Mouse (Mus musculus) MEL (cell line): ENCODE measurements around the gene B3gat3. TPM values are rescaled to one million over a fixed set of nuclear protein-coding genes. Genes with fewer than 3 reads are reported as not detected.

Experiments used
- DNase-seq: peaks from one replicate; pipeline ENCODE4 v3.0.0; 2011; ENCODE audit warnings: low read depth, low spot score
- H3K27ac ChIP-seq: 2 replicates; pipeline ENCODE4 v1.5.1; 2012; ENCODE audit warnings: low read depth, mild to moderate bottlenecking, control low read depth, low read length, moderate library complexity; ENCODE audit not compliant: control insufficient read depth
- H3K27me3 ChIP-seq, 2 experiments: fragments of 150-350 bp in 1 of 2; sonication (generic) in 1 of 2; 2 replicates each; pipeline ENCODE4 v1.6.1; 2012; ENCODE audit warnings: low read length in 2 of 2, mild to moderate bottlenecking in 2 of 2, improper control_type of control experiment in 1 of 2, moderate library complexity in 1 of 2; ENCODE audit not compliant: insufficient read depth in 2 of 2, control insufficient read depth in 1 of 2
- H3K36me3 ChIP-seq, 2 experiments: 2 replicates each; pipeline ENCODE4 v1.6.1; 2012 to 2014; ENCODE audit warnings: low read length in 2 of 2, improper control_type of control experiment in 1 of 2, inconsistent platforms in 1 of 2, mild to moderate bottlenecking in 1 of 2; ENCODE audit not compliant: insufficient read depth in 2 of 2, control insufficient read depth in 1 of 2
- H3K4me1 ChIP-seq, 2 experiments: fragments of 150-350 bp in 1 of 2; sonication (generic) in 1 of 2; 2 replicates each; pipeline ENCODE4 v1.6.1; 2012; ENCODE audit warnings: low read length in 2 of 2, improper control_type of control experiment in 1 of 2, mild to moderate bottlenecking in 1 of 2; ENCODE audit not compliant: insufficient read depth in 2 of 2, control insufficient read depth in 1 of 2
- H3K4me3 ChIP-seq, 2 experiments: fragments of 150-350 bp in 1 of 2; sonication (generic) in 1 of 2; 2 replicates each; pipeline ENCODE4 v1.5.1; 2012; ENCODE audit warnings: low read depth in 2 of 2, low read length in 2 of 2, mild to moderate bottlenecking in 2 of 2, moderate library complexity in 2 of 2, control low read depth in 1 of 2, improper control_type of control experiment in 1 of 2; ENCODE audit not compliant: control insufficient read depth in 1 of 2, insufficient read depth in 1 of 2
- H3K79me2 ChIP-seq: 2 replicates; pipeline ENCODE4 v1.6.1; 2012; ENCODE audit warnings: mild to moderate bottlenecking, low read length, moderate library complexity; ENCODE audit not compliant: control insufficient read depth, poor library complexity, insufficient read depth
- H3K9ac ChIP-seq: 2 replicates; pipeline ENCODE4 v1.6.1; 2012; ENCODE audit warnings: low read depth, mild to moderate bottlenecking, control low read depth, low read length, moderate library complexity; ENCODE audit not compliant: control insufficient read depth, poor library complexity, severe bottlenecking
- H3K9me3 ChIP-seq: fragments of 150-350 bp; sonication (generic); replicated peaks from 2 replicates; pipeline ENCODE4 v1.6.1; 2012; ENCODE audit warnings: mild to moderate bottlenecking, low read length, improper control_type of control experiment, moderate library complexity; ENCODE audit not compliant: insufficient read depth
- BHLHE40 ChIP-seq: IDR thresholded peaks from 2 replicates; pipeline ENCODE4 v1.6.1; 2012; ENCODE audit warnings: low read depth, mild to moderate bottlenecking, inconsistent platforms, low read length, improper control_type of control experiment, borderline replicate concordance
- CHD1 ChIP-seq: IDR thresholded peaks from 2 replicates; pipeline ENCODE4 v1.6.1; 2012; ENCODE audit warnings: low read depth, mild to moderate bottlenecking, inconsistent platforms, low read length, improper control_type of control experiment
- CTCF ChIP-seq, 3 experiments: IDR thresholded peaks in 2 of 3; conservative IDR thresholded peaks in 1 of 3; 2 replicates each; pipeline ENCODE4 v1.5.1; 2011 to 2012; ENCODE audit warnings: low read length in 3 of 3, low read depth in 2 of 3, mild to moderate bottlenecking in 2 of 3, improper control_type of control experiment in 1 of 3, inconsistent platforms in 1 of 3, mixed read lengths in 1 of 3, moderate library complexity in 1 of 3; ENCODE audit not compliant: control insufficient read depth in 1 of 3, insufficient read depth in 1 of 3, poor library complexity in 1 of 3, severe bottlenecking in 1 of 3
- E2F4 ChIP-seq: IDR thresholded peaks from 2 replicates; pipeline ENCODE4 v1.6.1; 2011; ENCODE audit warnings: low read depth, low read length, improper control_type of control experiment, borderline replicate concordance
- ELF1 ChIP-seq: IDR thresholded peaks from 2 replicates; pipeline ENCODE4 v1.6.1; 2014; ENCODE audit warnings: low read depth, mild to moderate bottlenecking, inconsistent platforms, low read length, improper control_type of control experiment, moderate library complexity
- EP300 ChIP-seq, 2 experiments: IDR thresholded peaks; 2 replicates each; pipeline ENCODE4 v1.6.1; 2011; ENCODE audit warnings: improper control_type of control experiment in 2 of 2, low read length in 2 of 2, low read depth in 1 of 2, mild to moderate bottlenecking in 1 of 2
- ETS1 ChIP-seq: IDR thresholded peaks from 2 replicates; pipeline ENCODE4 v1.6.1; 2012; ENCODE audit warnings: low read depth, mild to moderate bottlenecking, inconsistent platforms, low read length, improper control_type of control experiment, moderate library complexity
- GABPA ChIP-seq: IDR thresholded peaks from 2 replicates; pipeline ENCODE4 v1.6.1; 2012; ENCODE audit warnings: low read depth, mild to moderate bottlenecking, inconsistent platforms, low read length, improper control_type of control experiment, moderate library complexity
- GATA1 ChIP-seq: IDR thresholded peaks from 2 replicates; pipeline ENCODE4 v1.6.1; 2011; ENCODE audit warnings: low read depth, low read length, improper control_type of control experiment
- HCFC1 ChIP-seq: IDR thresholded peaks from 2 replicates; pipeline ENCODE4 v1.6.1; 2012; ENCODE audit warnings: low read depth, mild to moderate bottlenecking, inconsistent platforms, low read length, improper control_type of control experiment, moderate library complexity
- KAT2A ChIP-seq: conservative IDR thresholded peaks from 2 replicates; pipeline ENCODE4 v1.6.1; 2012; ENCODE audit warnings: low read depth, low read length, improper control_type of control experiment, inconsistent platforms
- MAFK ChIP-seq: IDR thresholded peaks from 2 replicates; pipeline ENCODE4 v1.6.1; 2011; ENCODE audit warnings: low read depth, mild to moderate bottlenecking, low read length, improper control_type of control experiment, borderline replicate concordance
- MAX ChIP-seq: IDR thresholded peaks from 2 replicates; pipeline ENCODE4 v1.6.1; 2011; ENCODE audit warnings: low read length, improper control_type of control experiment
- MAZ ChIP-seq: IDR thresholded peaks from 2 replicates; pipeline ENCODE4 v1.6.1; 2012; ENCODE audit warnings: low read depth, mild to moderate bottlenecking, inconsistent platforms, low read length, improper control_type of control experiment
- MEF2A ChIP-seq: IDR thresholded peaks from 2 replicates; pipeline ENCODE4 v1.6.1; 2014; ENCODE audit warnings: low read depth, mild to moderate bottlenecking, inconsistent platforms, low read length, improper control_type of control experiment; ENCODE audit not compliant: poor library complexity, insufficient replicate concordance, severe bottlenecking; ENCODE audit errors: extremely low read depth
- MXI1 ChIP-seq: IDR thresholded peaks from 2 replicates; pipeline ENCODE4 v1.6.1; 2011; ENCODE audit warnings: mild to moderate bottlenecking, low read depth, low read length, improper control_type of control experiment
- MYB ChIP-seq: IDR thresholded peaks from 2 replicates; pipeline ENCODE4 v1.6.1; 2011; ENCODE audit warnings: mild to moderate bottlenecking, low read depth, low read length, improper control_type of control experiment
- MYC ChIP-seq: IDR thresholded peaks from 2 replicates; pipeline ENCODE4 v1.6.1; 2011; ENCODE audit warnings: low read depth, mild to moderate bottlenecking, low read length, improper control_type of control experiment, moderate library complexity
- NELFE ChIP-seq: IDR thresholded peaks from 2 replicates; pipeline ENCODE4 v1.6.1; 2011; ENCODE audit warnings: low read depth, low read length, improper control_type of control experiment
- NRF1 ChIP-seq: IDR thresholded peaks from 2 replicates; pipeline ENCODE4 v1.6.1; 2014; ENCODE audit warnings: low read depth, mild to moderate bottlenecking, inconsistent platforms, low read length, improper control_type of control experiment, moderate library complexity; ENCODE audit not compliant: poor library complexity, insufficient read depth, severe bottlenecking
- POLR2A ChIP-seq, 2 experiments: IDR thresholded peaks; 2 replicates each; pipeline ENCODE4 v1.6.1; 2011 to 2012; ENCODE audit warnings: low read length in 2 of 2, mild to moderate bottlenecking in 2 of 2, control low read depth in 1 of 2, improper control_type of control experiment in 1 of 2, low read depth in 1 of 2, moderate library complexity in 1 of 2; ENCODE audit not compliant: control insufficient read depth in 1 of 2, insufficient read depth in 1 of 2, poor library complexity in 1 of 2
- POLR2AphosphoS2 ChIP-seq: IDR thresholded peaks from 2 replicates; pipeline ENCODE4 v1.6.1; 2011; ENCODE audit warnings: low read length, improper control_type of control experiment
- POLR2AphosphoS5 ChIP-seq: IDR thresholded peaks from 2 replicates; pipeline ENCODE4 v1.6.1; 2012; ENCODE audit warnings: low read depth, borderline replicate concordance, mild to moderate bottlenecking, inconsistent platforms, low read length, moderate library complexity, mixed read lengths
- RAD21 ChIP-seq: IDR thresholded peaks from 2 replicates; pipeline ENCODE4 v1.6.1; 2011; ENCODE audit warnings: mild to moderate bottlenecking, low read depth, low read length, improper control_type of control experiment
- RCOR1 ChIP-seq: IDR thresholded peaks from 2 replicates; pipeline ENCODE4 v1.6.1; 2012; ENCODE audit warnings: low read depth, mild to moderate bottlenecking, inconsistent platforms, low read length, improper control_type of control experiment
- SIN3A ChIP-seq: IDR thresholded peaks from 2 replicates; pipeline ENCODE4 v1.6.1; 2012; ENCODE audit warnings: low read length, improper control_type of control experiment, inconsistent platforms
- SMC3 ChIP-seq: IDR thresholded peaks from 2 replicates; pipeline ENCODE4 v1.6.1; 2011; ENCODE audit warnings: low read depth, low read length, improper control_type of control experiment
- TBP ChIP-seq: IDR thresholded peaks from 2 replicates; pipeline ENCODE4 v1.8.0; 2011; ENCODE audit warnings: low read depth, low read length, improper control_type of control experiment
- TCF12 ChIP-seq: IDR thresholded peaks from 2 replicates; pipeline ENCODE4 v1.6.1; 2014; ENCODE audit warnings: low read depth, mild to moderate bottlenecking, inconsistent platforms, low read length, improper control_type of control experiment, moderate library complexity
- UBTF ChIP-seq: IDR thresholded peaks from 2 replicates; pipeline ENCODE4 v1.6.1; 2012; ENCODE audit warnings: low read depth, mild to moderate bottlenecking, inconsistent platforms, low read length, improper control_type of control experiment, moderate library complexity, borderline replicate concordance; ENCODE audit not compliant: insufficient read depth
- USF2 ChIP-seq, 2 experiments: IDR thresholded peaks; 2 replicates each; pipeline ENCODE4 v1.6.1; 2011 to 2012; ENCODE audit warnings: improper control_type of control experiment in 2 of 2, low read length in 2 of 2, borderline replicate concordance in 1 of 2, inconsistent platforms in 1 of 2, low read depth in 1 of 2, mild to moderate bottlenecking in 1 of 2; ENCODE audit not compliant: insufficient read depth in 1 of 2
- ZC3H11A ChIP-seq: IDR thresholded peaks from 2 replicates; pipeline ENCODE4 v1.6.1; 2012; ENCODE audit warnings: low read depth, mild to moderate bottlenecking, inconsistent platforms, low read length, improper control_type of control experiment
- ZKSCAN1 ChIP-seq: IDR thresholded peaks from 2 replicates; pipeline ENCODE4 v1.6.1; 2012; ENCODE audit warnings: low read depth, mild to moderate bottlenecking, inconsistent platforms, low read length, improper control_type of control experiment, moderate library complexity
- ZMIZ1 ChIP-seq: IDR thresholded peaks from 2 replicates; pipeline ENCODE4 v1.6.1; 2012; ENCODE audit warnings: low read depth, mild to moderate bottlenecking, inconsistent platforms, low read length, improper control_type of control experiment, moderate library complexity
- ZNF384 ChIP-seq: IDR thresholded peaks from 2 replicates; pipeline ENCODE4 v1.6.1; 2012; ENCODE audit warnings: low read depth, mild to moderate bottlenecking, inconsistent platforms, low read length, improper control_type of control experiment
- polyA plus RNA-seq, 2 experiments: library from polyadenylated mRNA; stranded (reverse) in 1 of 2; unstranded in 1 of 2; fragments of >175 nt in 1 of 2; fragments of >200 nt in 1 of 2; gene quantifications; 2 replicates each; pipeline versions ENCODE4 v1.2.1 to v1.2.4; 2012; ENCODE audit warnings: low replicate concordance in 2 of 2, low read depth in 1 of 2; ENCODE audit not compliant: insufficient read length in 2 of 2, insufficient read depth in 1 of 2, missing spikeins in 1 of 2
- total RNA-seq: library from RNA; depleted of rRNA; stranded (reverse); fragments of 300-350 nt; gene quantifications from 2 replicates; pipeline ENCODE4 v1.2.3, GENCODE M21; 2012

The B3gat3 gene
- total and polyA plus RNA-seq, 3 experiments: 26.2 to 35.4 TPM; not detected in 1

GRCm38 (mm10) chr19:8941515-8942217, 21.5 kb downstream of the B3gat3 start, which contains the start of gene Mta2:
Mta2 (plus strand) TSS chr19:8941875.
- peak; percentile 97 for DNase-seq
- Histone ChIP-seq H3K4me3 (peak within 1 kb of the TSS; percentile 85 to 99), H3K4me1 (peaks cover 11 to 36% of the 10 kb centered on the region in 2 experiments), H3K9ac (peak within 1 kb of the TSS; percentile 92), H3K36me3 (peaks cover 7 to 35% of the 10 kb centered on the region in 2 experiments), H3K27me3 (no peaks in the 10 kb centered on the region), H3K27ac (peak within 1 kb of the TSS; percentile 92), H3K79me2 (peaks cover 36% of the 10 kb centered on the region), H3K9me3 (no peaks in the 10 kb centered on the region)
- TF ChIP-seq MYC: peak; percentile 70; the same call in 1 of the 2 replicates
- TF ChIP-seq POLR2AphosphoS2: peak; percentile 94
- TF ChIP-seq NELFE: peak; percentile 77
- no peak; the same call in 1 of the 2 replicates for TF ChIP-seq MAX
- TF ChIP-seq ZMIZ1: peak; percentile 66
- peak; percentile 33 for TF ChIP-seq MAZ
- TF ChIP-seq KAT2A: peak; percentile 53
- peak in 1 of 3 experiments; percentile 1; a peak in 1 of 6 replicates for TF ChIP-seq CTCF (IDR thresholded peaks at IDR 0.05 in 2 of 3, conservative IDR thresholded peaks at IDR 0.05 in 1 of 3; ENCODE audit: control insufficient read depth in 1 of 3, insufficient read depth in 1 of 3, low read depth in 2 of 3, low read length in 3 of 3, poor library complexity in 1 of 3, severe bottlenecking in 1 of 3)
- TF ChIP-seq EP300 (IDR thresholded peaks at IDR 0.05; ENCODE audit: low read depth in 1 of 2, low read length in 2 of 2): peak in 1 of 2 experiments; percentile 6; a peak in 1 of 4 replicates
- TF ChIP-seq CHD1: no peak
- no peak for TF ChIP-seq RAD21
- peak; percentile 52; the same call in 1 of the 2 replicates for TF ChIP-seq ETS1
- no peak for TF ChIP-seq ZNF384
- TF ChIP-seq SIN3A: peak; percentile 78
- peak; percentile 86 for TF ChIP-seq ELF1
- 0 out of 2 replicates have a peak, but pooled peaks have one; percentile 30 for TF ChIP-seq E2F4
- TF ChIP-seq MXI1: 0 out of 2 replicates have a peak, but pooled peaks have one; percentile 19
- TF ChIP-seq POLR2AphosphoS5: no peak
- TF ChIP-seq MEF2A: no peak
- peak; percentile 60 for TF ChIP-seq TCF12
- TF ChIP-seq TBP: peak; percentile 53; the same call in 1 of the 2 replicates
- peak; percentile 43; the same call in 1 of the 2 replicates for TF ChIP-seq NRF1
- no peak for TF ChIP-seq RCOR1
- no peak for TF ChIP-seq MAFK
- no peak for TF ChIP-seq GABPA
- TF ChIP-seq UBTF: no peak
- TF ChIP-seq HCFC1: peak; percentile 73
- no peak for TF ChIP-seq USF2 (IDR thresholded peaks at IDR 0.05; ENCODE audit: borderline replicate concordance in 1 of 2, insufficient read depth in 1 of 2, low read depth in 1 of 2, low read length in 2 of 2)
- TF ChIP-seq MYB: peak; percentile 63; the same call in 1 of the 2 replicates
- TF ChIP-seq POLR2A (IDR thresholded peaks at IDR 0.05; ENCODE audit: control insufficient read depth in 1 of 2, insufficient read depth in 1 of 2, low read depth in 1 of 2, low read length in 2 of 2, poor library complexity in 1 of 2): peak; percentile 47 to 91
- no peak for TF ChIP-seq GATA1
- no peak for TF ChIP-seq SMC3
- no peak for TF ChIP-seq ZC3H11A
- TF ChIP-seq ZKSCAN1: 0 out of 2 replicates have a peak, but pooled peaks have one; percentile 24
- no peak for TF ChIP-seq BHLHE40
